Mouse (Mus musculus) layer of hippocampus, adult 8-10 months (tissue): ENCODE measurements around the gene Camkv. TPM values are rescaled to one million over a fixed set of nuclear protein-coding genes. Genes with fewer than 3 reads are reported as not detected.
A peak's percentile ranks its signal among the peaks of the same experiment; 100 is the strongest.

Experiments
- DNase-seq, 2 experiments: peaks; one replicate each; pipeline ENCODE4 v3.0.0; 2022; ENCODE audit warnings: low spot score in 2 of 2
- total RNA-seq, 4 experiments: library from RNA; stranded (reverse); gene quantifications; 2 replicates each; pipeline ENCODE4 v1.2.4; 2022

Gene Camkv
- total RNA-seq: 100 to 1,000 TPM; 470 to 535 (median 505) TPM

- no peak for DNase-seq
These were observed at the start of gene Camkv for GRCm38 (mm10) chr9:107935374-107935773. TSS of gene Camkv (plus strand) at chr9:107935674.

DNA sequence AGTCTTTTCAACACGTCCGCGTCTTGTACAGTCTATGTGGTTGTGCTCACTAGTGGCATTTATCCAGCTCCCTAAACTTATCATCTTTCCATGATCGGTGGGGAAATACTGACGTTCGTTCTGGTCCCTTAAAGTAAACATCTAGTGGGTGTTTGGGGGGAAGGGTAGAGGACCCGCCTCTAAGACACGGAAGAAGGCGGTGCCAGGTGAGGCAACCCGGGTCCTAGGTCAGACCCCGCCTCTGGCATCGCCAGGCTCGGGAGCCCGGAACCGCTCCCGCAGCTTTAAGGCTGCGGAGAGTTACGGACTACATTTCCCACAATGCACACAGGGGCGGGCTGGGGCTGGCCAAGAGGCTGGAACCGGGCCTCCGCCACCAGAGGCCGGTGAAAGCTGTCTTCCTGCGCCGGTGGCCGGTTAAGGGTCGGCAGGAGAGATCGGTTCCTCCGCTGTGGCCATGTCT, 47.6 kb upstream of the Camkv start, which contains the start of gene Mon1a:
Gene Mon1a, plus strand, starts transcription at position 348 of the 463 bp plus-strand sequence.
- peak; percentile 87 to 88 for DNase-seq

DNA sequence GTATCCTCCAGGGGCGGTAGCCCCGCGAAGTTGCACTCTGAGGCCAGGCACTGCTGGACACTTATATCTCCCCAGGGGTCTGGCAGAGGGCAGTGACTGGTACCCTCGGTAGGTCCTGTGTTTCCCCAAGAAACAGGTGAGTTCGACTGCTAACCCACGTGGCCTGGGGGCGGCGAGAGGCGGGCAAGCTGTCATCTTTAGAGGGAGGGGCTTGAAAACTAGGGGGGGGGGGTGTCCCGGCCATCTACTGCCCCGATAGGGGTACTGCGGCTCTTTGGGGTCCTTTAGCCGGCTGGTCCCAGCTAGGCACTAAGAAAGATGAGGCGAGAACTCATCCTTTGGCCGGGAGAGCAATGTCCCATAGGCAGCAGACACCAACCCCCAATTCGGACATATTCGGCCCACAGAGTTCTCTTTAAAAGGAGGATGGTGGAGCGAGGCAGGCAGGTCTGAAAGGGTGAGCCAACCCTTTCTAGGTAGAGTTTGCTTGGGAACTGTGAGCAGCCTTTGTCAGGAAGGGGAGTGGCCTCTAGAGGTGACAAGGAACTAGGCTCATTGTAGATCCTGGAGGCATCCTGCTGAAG, 47.1 kb upstream of the Camkv start:
- DNase-seq: no peak

DNA sequence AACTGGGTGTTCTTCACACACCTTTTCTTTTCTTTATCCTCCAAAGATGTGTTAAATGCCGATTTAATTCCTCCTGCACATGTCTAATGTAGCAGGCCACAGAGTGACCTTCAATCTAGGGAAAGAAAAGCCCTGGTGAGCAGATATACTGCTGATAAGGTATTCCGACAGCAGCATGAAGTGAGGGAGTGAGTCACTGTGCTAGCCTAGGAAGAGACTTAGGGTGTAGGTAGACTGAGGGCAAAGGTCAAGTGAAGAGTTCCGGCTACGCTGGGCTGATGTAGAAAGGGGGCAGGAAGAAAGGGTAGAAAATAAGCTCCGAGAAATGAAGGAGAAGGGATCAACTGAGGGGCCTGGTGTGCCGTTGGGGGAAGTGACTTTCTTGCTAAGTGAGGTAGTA, 45.2 kb upstream of the Camkv start:
- DNase-seq: no peak

GRCm38 (mm10) chr9:107891023-107891422, 44.5 kb upstream of the Camkv start:
- DNase-seq: no peak

GRCm38 (mm10) chr9:107898563-107898962, 36.9 kb upstream of the Camkv start:
- no peak for DNase-seq

DNA sequence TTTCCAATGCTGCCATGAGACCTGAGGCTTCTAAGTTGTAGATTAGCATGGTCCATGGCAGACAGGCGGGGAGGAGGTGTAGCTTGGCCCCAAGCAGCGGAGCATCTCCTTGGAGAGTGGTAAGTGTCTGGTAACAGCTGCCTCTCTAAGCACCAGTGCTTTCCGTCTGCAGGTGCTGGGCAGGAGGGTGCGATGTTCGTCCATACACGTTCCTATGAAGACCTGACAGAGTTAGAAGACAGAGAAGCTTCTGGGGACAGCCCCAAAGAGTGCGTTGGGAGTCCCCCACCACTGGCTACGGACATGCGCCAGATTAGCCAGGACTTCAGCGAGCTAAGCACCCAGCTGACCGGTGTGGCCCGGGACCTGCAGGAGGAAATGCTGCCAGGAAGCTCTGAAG, 35.6 kb upstream of the Camkv start:
- no peak for DNase-seq

- DNase-seq: peak; percentile 73 to 82
These were observed 34.4 kb upstream of the Camkv start for GRCm38 (mm10) chr9:107900840-107901626.

DNA sequence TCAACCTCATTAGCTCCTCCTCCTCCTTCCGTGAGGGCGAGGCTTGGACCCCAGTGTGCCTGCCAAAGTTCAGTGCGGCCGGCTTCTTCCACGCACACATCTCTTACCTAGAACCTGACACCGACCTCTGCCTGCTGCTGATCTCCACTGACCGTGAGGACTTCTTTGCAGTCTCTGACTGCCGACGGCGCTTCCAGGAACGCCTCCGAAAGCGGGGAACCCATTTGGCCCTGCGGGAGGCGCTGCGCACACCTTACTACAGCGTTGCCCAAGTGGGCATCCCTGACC, 33.9 kb upstream of the Camkv start:
- DNase-seq: no peak

DNA sequence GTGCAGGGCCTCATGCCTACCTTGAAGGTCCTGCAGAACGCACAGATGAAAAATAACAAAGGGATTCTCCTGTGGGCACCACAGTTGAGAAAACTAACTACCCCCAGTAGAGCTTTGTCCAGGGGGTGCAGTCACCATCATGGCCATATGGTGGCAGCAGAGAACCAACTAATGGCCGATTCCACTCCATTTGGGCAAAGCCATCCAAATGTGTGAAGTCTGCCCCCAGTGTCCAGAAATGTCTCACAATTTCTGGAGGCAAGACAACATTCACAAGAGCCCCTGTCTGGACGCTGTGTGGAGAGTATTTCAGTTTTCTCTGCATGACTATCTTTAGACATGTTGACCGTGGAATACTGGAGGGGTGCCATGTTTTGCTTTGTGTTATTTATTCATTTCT, 30.7 kb upstream of the Camkv start:
- DNase-seq: peak; percentile 79 to 91

DNA sequence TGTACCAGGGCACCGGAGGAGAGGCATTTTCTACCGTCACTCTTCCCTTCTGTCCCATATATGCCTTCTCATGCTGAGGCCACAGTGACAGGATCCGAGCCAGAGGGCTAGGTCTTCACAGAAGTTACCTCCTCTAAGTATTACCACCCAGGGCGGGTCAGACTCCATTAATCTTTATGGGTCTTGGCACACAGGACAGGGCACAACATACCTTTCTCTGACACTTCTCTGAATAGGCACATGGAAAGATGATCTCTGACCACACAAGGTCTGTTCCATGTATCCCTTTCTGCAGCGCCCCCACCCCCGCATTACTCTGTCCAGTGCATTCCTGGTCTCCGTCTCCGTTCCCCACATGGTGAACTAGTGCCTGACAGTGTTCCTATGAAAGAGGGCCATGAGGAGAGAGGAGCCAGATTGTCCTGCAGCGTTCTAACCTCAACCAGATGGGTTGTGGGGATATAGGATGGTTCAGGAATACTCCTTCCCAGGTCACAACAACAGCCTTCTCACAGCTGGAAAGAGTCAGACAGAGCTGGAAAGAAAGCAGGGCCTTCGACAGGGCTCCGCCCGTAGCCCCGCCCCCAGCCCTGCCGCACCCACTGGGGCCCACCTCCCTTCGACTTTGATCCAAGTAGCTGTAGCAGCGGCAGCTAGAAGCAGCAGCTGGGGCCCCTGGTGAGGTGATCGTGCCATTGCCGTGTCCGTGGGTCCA, 29.1 kb upstream of the Camkv start, which contains the start of gene Mst1r:
Gene Mst1r, plus strand, starts transcription at position 622 of the 715 bp plus-strand sequence.
- no peak for DNase-seq

DNA sequence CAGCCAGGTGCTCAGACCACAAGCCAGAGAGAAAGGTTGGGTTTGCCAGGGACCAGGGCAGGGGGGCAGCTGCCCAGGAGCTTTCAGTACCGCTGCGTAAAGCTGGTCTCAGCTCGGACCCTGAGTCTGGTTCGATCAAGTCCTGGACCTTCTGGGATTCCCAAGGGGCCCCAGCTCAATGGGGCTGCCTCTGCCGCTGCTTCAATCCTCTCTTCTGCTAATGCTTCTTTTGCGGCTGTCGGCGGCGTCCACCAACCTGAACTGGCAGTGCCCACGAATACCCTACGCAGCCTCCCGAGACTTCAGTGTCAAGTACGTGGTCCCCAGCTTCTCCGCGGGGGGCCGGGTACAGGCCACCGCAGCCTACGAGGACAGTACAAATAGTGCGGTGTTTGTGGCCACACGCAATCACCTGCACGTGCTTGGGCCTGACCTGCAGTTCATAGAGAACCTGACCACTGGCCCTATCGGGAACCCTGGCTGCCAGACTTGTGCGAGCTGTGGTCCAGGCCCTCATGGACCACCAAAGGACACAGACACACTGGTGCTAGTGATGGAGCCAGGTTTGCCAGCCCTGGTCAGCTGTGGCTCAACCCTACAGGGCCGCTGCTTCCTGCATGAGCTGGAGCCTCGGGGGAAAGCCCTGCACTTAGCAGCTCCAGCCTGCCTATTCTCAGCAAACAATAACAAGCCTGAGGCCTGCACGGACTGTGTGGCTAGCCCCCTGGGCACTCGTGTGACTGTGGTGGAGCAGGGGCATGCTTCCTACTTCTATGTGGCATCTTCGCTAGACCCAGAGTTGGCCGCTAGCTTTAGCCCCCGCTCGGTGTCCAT, 28.3 kb upstream of the Camkv start:
- no peak for DNase-seq

- no peak for DNase-seq
These were observed 27.7 kb upstream of the Camkv start for GRCm38 (mm10) chr9:107907801-107908120.

DNA sequence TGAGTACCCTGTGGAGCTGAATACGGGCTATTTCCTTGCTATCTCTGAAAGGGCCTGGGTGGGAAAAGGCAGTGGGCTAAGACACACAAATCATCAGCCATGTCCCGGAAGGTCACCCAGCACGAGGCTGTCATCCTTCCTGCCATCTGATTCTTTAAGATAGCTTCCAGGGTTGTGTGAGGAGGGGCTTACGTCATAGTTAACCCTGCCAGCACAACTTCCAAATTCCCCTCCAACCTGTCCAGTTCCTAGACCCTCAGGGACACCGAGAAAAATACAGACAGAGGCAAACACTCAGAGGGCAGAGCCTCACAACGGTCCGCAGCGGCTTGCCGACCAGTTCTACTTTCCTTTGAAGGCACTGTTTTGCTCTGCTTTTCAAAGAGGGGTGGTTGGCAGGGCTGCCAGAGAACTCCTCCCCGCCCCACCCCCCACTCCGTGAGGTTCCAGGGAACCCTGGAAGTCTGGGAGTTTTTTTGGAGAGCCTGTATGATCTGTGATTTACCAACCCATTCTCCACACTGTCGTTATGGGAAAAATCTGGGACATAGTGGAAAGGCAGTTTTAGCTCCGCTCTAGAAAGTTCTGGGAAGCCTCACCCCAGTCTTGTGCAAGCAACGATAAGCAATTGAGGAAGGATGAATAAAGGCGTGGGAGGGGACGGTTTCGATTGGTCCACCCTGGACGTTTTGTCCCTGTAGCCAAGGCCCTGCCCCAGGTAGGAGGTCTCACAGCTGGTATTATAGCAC, 26.9 kb upstream of the Camkv start:
- DNase-seq: no peak

GRCm38 (mm10) chr9:107910025-107910769, 25.3 kb upstream of the Camkv start:
- DNase-seq: no peak

DNA sequence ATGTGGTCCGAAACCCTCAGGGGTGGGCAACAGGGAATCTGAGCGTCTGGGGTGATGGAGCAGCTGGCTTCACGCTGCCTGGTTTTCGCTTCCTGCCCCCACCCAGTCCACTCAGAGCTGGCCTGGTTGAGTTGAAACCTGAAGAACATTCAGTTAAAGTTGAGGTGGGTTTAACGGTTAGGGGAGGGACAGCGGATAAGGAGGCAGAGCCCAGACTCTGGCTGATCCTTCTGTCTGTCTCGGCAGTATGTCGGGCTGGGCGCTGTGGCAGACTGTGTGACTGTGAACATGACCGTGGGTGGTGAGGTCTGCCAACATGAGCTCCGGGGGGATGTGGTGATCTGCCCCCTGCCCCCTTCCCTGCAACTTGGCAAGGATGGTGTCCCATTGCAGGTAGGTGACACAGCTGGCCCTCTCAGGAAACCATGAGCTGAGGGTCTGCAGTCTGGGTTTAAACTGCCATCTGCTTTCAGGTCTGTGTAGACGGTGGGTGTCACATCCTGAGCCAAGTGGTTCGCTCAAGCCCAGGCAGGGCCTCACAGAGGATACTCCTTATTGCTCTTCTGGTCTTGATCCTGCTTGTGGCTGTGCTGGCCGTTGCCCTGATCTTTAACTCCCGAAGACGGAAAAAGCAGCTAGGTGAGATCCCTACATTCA, 20.6 kb upstream of the Camkv start:
- no peak for DNase-seq

DNA sequence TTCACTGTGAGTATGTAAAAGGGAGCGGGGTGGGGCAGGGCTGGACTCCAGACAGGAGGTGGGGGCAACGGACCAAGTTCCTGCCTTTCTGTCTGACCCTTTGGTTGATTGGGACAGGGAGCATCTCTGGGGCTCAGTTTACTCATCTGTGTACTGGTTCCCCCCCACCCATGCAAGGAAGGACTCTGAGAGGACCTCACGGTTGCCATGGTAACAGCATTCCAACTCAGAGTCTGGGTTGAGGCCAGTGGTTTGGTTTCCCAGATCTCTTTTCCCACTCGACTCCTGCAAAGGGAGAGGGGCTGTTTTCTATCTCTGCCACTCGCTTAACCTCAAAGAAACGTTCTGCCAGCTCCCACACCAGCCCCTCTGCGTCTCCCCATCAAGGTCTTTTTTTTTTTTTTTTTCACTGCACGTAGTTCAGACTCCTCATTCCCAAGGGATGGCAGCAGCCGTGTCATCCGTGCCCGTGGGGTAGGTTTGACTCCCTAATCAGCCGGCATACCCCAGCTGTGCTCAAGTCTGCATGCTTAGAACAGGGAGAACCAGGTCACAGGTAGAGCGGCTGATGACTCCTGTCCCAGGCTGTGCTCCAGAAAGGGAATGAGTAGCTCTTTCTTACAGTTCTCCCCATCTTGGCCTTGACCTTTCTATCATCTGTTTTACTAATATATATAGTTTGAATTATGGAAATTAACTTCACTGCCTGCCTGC, 17.4 kb upstream of the Camkv start:
- DNase-seq: no peak

DNA sequence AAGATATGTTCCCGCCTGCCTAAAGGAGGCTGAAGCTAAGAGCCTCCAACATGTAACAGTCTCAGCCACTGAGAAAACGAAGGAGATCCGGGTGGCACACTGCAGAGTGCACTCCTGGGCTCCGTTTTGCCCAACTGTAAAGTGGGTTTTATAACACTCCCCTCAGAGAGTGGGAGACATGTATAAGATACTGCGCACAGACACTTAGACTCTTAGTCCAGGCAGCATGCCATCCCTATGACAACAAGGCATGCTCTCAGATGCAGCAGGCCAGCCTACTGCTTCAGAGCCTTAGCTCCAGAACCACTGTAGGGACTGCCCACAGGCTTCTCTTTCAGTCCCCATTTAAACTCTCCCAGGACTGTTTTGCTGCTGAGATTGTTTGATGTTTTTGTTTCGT, 16.6 kb upstream of the Camkv start:
- no peak for DNase-seq

- DNase-seq: no peak
These were observed 16.0 kb upstream of the Camkv start for GRCm38 (mm10) chr9:107919441-107919840.
